Mouse (Mus musculus) erythroid progenitor cell, adult 5-6 weeks (primary cell): ENCODE data around the gene Pgm5. TPM values are rescaled to one million over a fixed set of nuclear protein-coding genes. Genes with fewer than 3 reads are reported as not detected.
"Not testable (repeated sequence)": the region's sequence is repeated elsewhere in the genome, so short reads cannot be mapped to it uniquely, and the experiment has no call there.

Experiments used
- ATAC-seq: replicated peaks from 2 replicates; pipeline ENCODE4 v1.8.0; 2016; ENCODE audit warnings: moderate number of reproducible peaks, mild to moderate bottlenecking, moderate TSS enrichment, inconsistent platforms; ENCODE audit not compliant: poor library complexity, low FRiP score, severe bottlenecking
- total RNA-seq, 2 experiments: library from RNA; stranded (forward) in 1 of 2; stranded (reverse) in 1 of 2; fragments of 150-400 nt in 1 of 2; fragments of 186-747, 209-891 nt in 1 of 2; gene quantifications; 2 replicates each; pipeline versions ENCODE4 v1.2.3 to v1.2.4; 2015 to 2017; ENCODE audit warnings: low replicate concordance in 2 of 2

The Pgm5 gene
- total RNA-seq, 2 experiments from 2014 or later, result not detected

- ATAC-seq, result no peak
These were observed 145.2 kb downstream of the Pgm5 start for GRCm38 (mm10) chr19:24716303-24717097.

DNA sequence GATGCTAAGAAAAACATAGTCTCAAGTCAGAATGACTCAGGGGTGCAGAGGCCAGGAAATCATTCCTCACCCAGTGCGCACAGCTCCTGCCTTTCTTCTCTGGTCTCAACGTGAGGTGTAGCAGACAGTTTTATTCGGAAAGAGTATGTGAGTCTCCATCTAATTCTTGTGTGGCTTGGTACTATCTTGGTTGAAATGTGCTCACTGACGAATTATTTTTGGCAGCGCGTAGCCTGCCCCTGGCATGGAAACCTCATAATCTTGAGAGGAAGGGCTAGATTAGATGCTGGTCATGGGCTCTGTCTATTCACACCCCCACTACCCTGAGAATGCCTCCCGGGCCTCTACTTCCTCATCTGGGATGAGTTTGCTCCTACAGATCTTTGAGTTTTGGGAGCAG is 153.6 kb downstream of the Pgm5 start:
- ATAC-seq, result no peak

DNA sequence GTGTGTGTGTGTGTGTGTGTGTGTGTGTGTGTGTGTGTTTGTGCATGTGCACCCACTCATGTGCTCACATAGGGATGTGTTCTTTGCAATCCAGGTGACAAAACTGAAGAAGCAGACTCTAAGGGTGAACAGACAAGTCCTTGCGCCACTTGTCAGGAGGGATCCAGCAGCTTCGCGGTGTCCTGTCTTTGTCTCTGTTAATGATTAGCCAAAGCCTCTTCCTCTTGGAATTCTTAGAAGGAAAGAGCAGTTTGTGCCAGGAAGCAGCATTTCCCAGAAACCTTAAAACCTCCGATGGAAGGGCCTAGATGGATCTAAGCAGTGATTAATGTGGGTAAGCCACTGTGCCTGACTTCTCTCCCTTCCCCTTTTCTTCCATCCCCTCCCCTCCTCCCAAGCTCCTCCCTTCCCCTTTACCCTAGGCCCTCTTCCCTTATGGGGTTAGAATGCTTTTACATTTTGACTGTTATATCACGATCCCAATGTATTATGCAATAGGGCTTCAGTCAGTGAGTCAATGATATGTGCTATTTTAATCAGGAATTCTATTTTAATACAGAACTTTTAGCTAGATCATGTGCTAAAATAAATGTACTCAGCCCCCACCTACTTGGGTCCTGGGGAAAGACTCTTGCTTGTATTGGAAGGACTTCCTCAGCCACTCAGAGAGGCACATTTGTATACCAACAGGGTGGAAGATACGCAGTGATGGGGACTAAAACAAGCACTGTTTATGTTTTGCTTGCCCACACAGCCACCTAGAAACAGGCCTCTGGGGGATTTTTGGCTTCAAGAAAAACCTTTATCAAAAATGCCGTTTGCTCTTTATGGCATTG is 154.4 kb downstream of the Pgm5 start:
- ATAC-seq, result no peak

DNA sequence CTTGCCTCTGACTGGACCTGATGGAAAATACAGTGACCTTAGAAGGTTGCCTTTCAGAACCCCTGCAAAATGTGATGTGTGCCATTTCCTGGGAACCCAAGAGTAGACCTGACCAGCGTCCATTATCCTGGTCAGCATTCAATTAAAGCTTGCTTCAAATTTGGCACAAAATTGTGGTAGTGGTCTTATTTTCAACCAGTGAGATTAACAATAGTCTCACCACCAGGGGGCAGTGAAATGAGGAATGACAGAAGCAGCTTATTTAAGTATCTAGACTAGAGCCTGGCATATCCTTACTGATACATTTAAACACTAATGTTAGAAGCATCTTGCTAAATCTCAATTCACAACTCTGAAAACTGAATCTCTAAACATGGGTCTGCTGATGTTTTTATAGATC is 156.3 kb downstream of the Pgm5 start:
- ATAC-seq, result no peak

DNA sequence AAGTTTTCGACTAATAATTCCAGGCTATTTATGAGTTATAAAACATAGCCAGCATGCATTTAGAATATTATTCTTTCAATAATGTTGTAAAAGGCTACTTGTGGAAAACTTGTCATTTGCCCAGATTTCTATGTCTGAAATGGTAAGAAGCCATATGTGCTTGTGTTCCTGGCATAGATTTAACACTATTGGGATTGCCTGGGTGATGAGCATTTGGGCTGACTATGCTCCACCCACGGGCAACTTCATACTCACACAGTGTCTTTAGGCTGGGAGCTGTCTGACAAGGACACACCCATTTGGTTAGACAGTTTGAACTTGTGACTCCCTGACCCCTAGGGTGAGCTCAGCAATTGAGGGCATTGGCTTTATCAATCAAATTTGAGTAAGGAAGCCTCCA is 157.3 kb downstream of the Pgm5 start:
- ATAC-seq, result no peak

GRCm38 (mm10) chr19:24703680-24704079 is 158.0 kb downstream of the Pgm5 start:
- ATAC-seq, result no peak

DNA sequence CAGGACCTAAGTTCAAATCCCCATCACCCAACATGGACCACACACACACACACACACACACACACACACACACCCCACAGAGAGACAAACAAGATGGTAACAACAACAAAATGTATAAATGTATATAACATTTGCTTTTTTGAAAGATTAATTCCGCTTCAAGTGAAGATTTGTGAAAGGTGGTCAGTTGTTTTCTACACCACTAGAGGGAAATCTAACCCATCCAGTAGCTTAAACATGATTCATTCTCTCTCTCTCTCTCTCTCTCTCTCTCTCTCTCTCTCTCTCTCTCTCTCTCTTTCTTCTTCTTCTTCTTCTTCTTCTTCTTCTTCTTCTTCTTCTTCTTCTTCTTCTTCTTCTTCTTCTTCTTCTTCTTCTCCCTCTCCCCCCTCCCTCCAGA is 158.5 kb downstream of the Pgm5 start:
- ATAC-seq, result not testable (repeated sequence)

GRCm38 (mm10) chr19:24701716-24702115 is 159.9 kb downstream of the Pgm5 start:
- no peak for ATAC-seq

DNA sequence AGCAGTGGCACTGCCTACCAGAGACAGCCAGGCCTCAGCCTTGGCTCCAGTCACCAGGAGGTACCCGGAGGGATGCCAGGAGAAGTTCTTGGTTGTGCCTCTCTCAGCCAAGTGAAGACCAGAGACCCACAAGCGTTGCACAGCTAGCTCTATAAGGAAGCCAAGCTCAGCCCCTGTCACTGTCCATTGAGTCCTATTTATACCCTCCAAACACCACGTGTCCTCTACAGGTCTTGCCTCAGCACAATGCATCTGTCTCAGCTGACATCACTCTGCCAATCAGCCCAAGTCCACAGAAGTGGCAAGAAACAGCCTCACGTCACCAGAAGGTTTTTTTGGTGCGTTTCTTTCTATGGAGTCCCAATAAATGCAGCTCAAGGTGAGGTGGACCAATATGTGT is 161.0 kb downstream of the Pgm5 start:
- ATAC-seq, result no peak

DNA sequence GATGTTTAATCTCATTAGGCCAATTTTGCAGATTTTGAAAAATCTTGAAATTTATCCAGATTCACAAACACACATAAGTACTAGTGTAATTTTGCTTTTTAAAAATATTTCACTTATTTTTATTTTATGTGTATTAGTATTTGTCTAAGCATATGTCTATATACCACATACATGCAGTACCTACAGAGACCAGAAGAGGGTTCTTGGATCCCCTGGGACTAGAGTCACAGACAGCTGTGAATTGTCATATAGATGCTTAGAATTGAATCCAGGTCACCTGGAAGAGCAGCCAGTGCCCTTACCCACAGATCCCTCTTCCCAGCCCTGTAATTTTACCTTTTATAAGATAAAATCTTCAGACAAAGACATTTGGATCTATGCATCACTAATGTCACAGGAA is 161.7 kb downstream of the Pgm5 start:
- no peak for ATAC-seq

- no peak for ATAC-seq
These were observed 162.5 kb downstream of the Pgm5 start for GRCm38 (mm10) chr19:24699196-24699595.

GRCm38 (mm10) chr19:24698651-24699050 is 163.0 kb downstream of the Pgm5 start:
- no peak for ATAC-seq

GRCm38 (mm10) chr19:24697946-24698345 is 163.7 kb downstream of the Pgm5 start:
- ATAC-seq, result no peak

DNA sequence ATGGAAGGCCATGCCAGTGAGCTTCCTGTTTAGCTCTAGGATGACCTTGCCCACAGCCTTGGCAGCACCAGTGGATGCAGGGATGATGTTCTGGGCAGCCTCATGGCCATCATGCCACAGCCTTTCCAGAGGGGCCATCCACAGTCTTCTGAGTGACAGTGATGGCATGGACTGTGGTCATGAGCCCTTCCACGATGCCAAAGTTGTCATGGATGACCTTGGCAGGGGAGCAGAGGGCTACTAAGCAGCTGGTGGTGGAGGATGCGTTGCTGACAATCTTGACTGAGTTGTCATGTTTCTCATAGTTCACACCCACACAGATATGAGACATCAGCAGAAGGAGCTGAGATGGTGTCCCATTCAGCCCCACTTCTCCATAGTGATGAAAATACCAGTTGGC is 169.0 kb downstream of the Pgm5 start:
- no peak for ATAC-seq

DNA sequence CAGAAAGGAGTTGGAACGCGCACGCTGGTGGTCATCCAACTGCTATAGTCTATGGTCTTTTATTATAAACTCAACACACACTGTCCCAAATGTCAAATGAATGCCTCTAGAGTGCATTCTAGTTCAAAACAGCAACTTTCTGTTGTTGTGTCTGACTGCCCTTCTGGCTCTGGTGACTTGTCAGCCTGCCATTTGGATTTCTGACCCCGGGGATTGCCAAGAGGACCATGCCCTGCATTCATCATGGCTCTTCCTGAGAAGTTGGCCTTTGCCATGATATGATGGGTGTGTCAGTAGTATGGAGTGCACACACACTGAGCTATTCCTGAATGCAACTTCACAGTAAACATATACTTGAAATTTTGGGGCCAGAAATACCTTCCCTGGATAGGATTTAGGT is 172.1 kb downstream of the Pgm5 start:
- no peak for ATAC-seq

- no peak for ATAC-seq
These were observed 173.3 kb downstream of the Pgm5 start for GRCm38 (mm10) chr19:24688327-24688726.

GRCm38 (mm10) chr19:24686411-24686810 is 175.2 kb downstream of the Pgm5 start:
- ATAC-seq, result no peak

DNA sequence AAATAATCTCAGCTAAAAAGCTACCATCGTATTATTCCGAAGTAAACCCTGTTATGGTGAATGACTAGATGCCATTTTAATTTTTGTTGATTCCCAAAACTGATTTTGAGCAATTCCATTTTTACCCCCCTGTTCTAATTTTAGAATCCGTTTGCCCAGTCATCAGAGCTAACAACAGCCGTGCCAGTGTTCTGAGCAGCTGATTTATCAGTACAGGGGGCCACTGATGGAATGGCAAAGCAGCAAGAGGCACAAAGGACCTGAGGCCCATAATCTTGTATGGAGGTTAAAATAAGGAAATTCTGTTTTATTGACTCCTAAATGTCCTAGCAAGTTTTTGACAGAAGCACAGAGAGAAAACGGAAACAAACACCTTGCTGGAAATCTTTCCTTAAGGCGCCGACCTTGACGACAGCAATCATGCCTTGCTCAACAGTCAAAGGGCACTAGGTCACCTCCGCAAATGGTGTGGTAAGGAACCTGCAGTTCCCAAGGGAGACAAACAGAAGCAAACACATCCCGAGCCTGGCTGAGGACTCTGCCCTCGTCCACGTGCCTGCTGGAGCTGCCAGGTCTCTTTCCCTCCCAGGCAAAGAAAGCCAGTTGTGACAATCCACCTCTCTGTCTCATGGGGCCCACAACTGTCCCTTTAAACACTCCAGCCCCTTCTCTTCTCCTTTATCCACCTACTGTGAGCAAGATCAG is 178.5 kb downstream of the Pgm5 start:
- ATAC-seq, result no peak

GRCm38 (mm10) chr19:24677242-24677984 is 184.2 kb downstream of the Pgm5 start:
- no peak for ATAC-seq

DNA sequence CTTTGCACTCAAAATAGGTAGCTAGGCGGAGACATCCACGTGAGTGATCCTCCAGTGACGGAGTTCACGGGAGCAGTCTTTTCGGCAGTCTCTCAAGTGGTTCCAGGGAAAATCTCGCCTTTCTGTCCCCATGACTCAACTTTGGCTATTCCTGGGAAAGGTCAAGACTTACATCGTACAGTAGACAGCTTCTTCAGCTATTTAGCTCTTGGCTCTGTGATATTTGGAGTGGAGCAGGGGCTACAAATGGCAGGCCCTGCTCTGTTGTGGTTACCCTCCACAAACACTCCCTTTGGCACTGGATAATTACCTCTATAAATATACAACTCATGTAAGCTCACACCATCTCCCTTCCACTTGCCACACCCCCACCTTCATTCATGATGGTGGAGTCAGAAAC is 185.2 kb downstream of the Pgm5 start:
- ATAC-seq, result no peak
